Mouse (Mus musculus) gastrocnemius, adult 2 months (tissue): Measurements from ENCODE around the gene Usp21. TPM values are rescaled to one million over a fixed set of nuclear protein-coding genes. Genes with fewer than 3 reads are reported as not detected.

Experiments
- DNase-seq: peaks from one replicate; pipeline ENCODE4 v3.0.0; 2022
- H3K27ac ChIP-seq: fragments of 200-600 bp; 2 replicates; pipeline ENCODE4 v1.8.1; 2022; ENCODE audit warnings: mild to moderate bottlenecking
- H3K4me3 ChIP-seq: fragments of 200-600 bp; 2 replicates; pipeline ENCODE4 v1.8.1; 2022; ENCODE audit warnings: mild to moderate bottlenecking, moderate library complexity
- CTCF ChIP-seq: fragments of 200-600 bp; IDR thresholded peaks from 2 replicates; pipeline ENCODE4 v1.8.1; 2022; ENCODE audit warnings: antibody characterized with exemption, mild to moderate bottlenecking, moderate library complexity
- intact Hi-C: fragments of 180-260 bp; cut with DNase I; formaldehyde crosslinking; loops from one replicate; pipeline ENCODE4 v1.15.1; 2025
- total RNA-seq, 2 experiments: library from RNA; stranded (reverse); gene quantifications; 2 replicates each; pipeline ENCODE4 v1.2.3; 2021

Usp21 gene
- total RNA-seq, 2 experiments from 2014 or later = 15.8 to 18.7 TPM

DNA sequence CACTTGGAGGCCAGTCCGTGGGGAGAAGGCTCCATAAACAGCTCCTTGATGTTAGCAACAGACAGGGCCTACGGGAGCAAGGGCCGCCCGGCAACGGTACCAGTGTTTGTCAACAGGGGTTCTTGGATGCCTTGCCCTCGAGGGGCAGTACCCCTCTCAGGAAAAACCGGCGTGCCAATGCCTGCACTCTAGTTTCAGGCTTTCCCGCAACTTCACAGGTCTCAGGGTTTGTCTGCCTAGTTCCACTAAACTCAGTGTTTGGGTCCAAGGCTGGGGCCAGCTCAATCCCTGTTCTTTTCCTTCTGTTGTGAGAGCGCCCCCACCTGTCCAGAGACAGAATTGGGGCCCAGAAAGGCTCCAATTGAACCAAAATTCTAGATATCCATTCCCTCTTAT, 6.3 kb downstream of the Usp21 start:
- peak overlapping the region; percentile 73 for H3K4me3 ChIP-seq
- intact Hi-C loops = loop anchor here (10.0 kb wide), 1 partner anchor 167 kb away; the partner anchor contains the start of gene Cfap126
- TF ChIP-seq CTCF = peak; percentile 91

DNA sequence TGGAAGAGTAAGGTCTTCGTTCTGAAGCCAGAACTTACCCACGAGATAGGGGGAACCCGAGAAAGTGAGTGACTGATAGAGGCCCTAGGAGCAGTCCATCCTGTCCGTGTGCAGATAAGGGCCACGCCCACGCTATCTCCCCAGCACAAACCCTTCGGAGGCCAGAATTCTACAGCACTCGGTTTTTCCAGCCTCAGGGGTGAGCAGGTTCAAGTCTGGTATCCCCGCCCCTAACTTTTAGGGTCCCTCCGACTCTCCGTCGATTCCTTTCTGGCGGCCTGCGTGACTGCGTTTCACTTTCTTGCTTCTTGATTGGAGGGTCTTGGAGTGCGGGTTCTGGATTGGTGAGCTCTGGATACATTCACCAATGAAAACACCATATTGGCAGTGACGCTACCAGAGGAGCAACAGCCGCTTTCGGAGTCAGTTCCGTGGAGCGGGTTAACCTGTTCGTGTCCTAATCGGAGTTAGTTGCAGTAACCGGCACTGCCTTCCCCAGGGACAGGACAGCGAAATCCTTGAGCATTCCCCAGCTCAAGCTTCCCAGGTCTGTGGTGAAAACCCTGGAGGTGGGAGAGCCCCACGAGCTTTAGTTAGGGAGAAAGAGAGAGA, 6.8 kb downstream of the Usp21 start, which contains the start of gene Ppox:
Gene Ppox, minus strand, starts transcription at position 271 of the 612 bp plus-strand sequence.
- intact Hi-C loops = loop anchor here (10.0 kb wide), 1 partner anchor 166 kb away; the partner anchor contains the start of gene Cfap126
- Histone ChIP-seq H3K27ac (peak within 1 kb of the TSS; percentile 96), H3K4me3 (peak within 1 kb of the TSS; percentile 73)
- DNase-seq = peak; percentile 91
- TF ChIP-seq CTCF = no peak

More for the DNA sequence above, 6.3 kb downstream of the Usp21 start:
- H3K27ac ChIP-seq = peak overlapping the region; percentile 96
- DNase-seq = peak; percentile 88

- Histone ChIP-seq H3K27ac (peak overlapping the region; percentile 96), H3K4me3 (peak overlapping the region; percentile 73)
- intact Hi-C loops = loop anchor here (10.0 kb wide), 1 partner anchor 166 kb away; the partner anchor contains the start of gene Cfap126
- TF ChIP-seq CTCF = no peak
- DNase-seq = peak; percentile 31
Measured at GRCm38 (mm10) chr1:171280250-171280915, 7.4 kb downstream of the Usp21 start.

- no peak for DNase-seq
- Histone ChIP-seq H3K27ac (no peak overlapping the region; the same call in 1 of the 2 replicates), H3K4me3 (peak overlapping the region; percentile 73)
- no peak for TF ChIP-seq CTCF
- intact Hi-C loops = loop anchor here (10.0 kb wide), 1 partner anchor 165 kb away; the partner anchor contains the start of gene Cfap126
Measured at GRCm38 (mm10) chr1:171279721-171280120, 8.1 kb downstream of the Usp21 start.

DNA sequence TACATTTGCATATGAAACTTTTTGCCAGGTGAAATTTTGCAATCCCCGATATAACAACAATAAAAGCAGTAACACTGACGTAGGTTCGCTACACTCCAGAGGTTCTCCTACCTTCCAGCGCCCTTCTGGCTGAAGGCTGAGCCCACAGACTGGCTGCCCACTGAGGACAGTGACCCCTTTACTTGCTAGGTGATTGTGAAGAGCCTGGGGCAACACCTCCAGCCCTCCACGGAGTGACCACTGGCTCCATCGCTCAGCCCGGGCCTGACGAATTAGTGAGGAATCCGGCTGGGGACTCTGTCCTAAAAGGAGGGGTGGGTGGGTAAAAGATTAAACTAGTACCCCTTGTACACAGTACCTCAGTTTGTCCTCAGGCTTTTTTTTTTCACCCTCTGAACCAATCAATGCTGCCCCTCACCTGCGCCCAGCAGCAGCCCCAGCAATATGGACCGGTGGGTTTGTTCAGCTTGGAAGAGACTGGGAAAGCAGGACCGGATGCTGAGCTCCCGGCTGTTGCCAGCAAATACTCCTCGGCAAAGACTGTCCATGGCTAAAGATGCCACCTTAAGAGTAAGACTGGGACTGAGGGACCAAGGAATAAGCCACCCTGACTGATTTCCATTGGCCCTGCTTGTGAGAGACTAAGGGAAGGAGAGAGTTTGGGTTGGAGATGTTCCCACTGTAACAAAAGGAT, 8.6 kb downstream of the Usp21 start:
- DNase-seq = no peak
- no peak overlapping the region for H3K4me3 ChIP-seq

GRCm38 (mm10) chr1:171278436-171278835, 9.4 kb downstream of the Usp21 start:
- intact Hi-C loops = no loop called here
- H3K27ac ChIP-seq = no peak overlapping the region
- H3K4me3 ChIP-seq = no peak overlapping the region
- DNase-seq = no peak
- TF ChIP-seq CTCF = no peak

More for the DNA sequence above, 8.6 kb downstream of the Usp21 start:
- no peak for TF ChIP-seq CTCF
- no peak overlapping the region for H3K27ac ChIP-seq
- intact Hi-C loops = no loop called here

DNA sequence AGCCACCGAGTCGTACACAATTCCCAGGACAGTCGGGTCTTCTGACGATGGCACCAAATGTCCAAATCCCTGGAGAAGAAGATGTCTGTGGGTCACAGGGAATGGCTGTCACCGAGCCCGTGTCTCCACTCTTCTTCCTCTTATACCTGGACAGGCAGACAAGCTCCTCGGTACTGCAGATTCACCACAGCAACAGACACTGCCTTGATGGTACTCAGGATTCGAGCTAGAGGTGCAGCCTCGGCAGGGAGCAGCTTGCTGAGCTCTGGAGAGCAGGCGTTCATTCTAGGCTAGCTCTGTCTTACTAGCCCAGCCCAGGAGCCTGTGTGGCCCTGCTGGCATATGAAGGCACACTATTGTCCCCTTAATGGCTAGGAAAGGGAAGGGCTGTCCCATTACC, 10.1 kb downstream of the Usp21 start:
- Histone ChIP-seq H3K27ac (no peak overlapping the region), H3K4me3 (no peak overlapping the region)
- no peak for TF ChIP-seq CTCF
- DNase-seq = no peak
- intact Hi-C loops = no loop called here

GRCm38 (mm10) chr1:171276110-171276748, 11.6 kb downstream of the Usp21 start:
- Histone ChIP-seq H3K4me3 (no peak overlapping the region), H3K27ac (no peak overlapping the region)
- intact Hi-C loops = no loop called here
- TF ChIP-seq CTCF = no peak
- no peak for DNase-seq

DNA sequence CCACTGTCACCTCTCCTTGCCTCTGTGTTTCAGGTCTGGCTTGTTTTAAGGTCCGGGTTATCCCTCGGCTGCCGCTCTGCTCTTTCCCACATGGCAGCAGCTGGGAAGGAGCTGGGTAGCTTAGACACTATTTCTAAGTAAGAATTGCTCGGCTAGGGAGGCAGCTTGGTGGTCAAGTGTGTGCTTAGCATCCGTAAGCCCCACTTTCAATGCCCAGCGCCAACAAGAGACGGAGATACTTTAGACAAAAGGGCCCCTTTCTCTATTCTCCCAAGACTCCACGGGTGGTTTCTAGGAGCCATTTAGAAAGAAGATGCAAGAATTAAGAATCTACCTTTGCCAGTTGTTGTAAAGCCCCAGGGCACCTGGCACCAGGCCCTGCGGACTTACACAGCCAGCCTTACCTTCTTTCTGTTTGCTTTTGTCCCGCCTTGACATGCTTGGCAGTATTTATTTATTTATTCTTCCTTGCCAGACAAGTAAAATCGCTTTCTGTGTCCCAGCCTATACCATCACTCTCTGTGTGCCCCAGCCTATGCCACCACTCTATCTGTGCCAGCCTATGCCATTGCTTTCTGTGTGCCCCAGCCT, 12.6 kb downstream of the Usp21 start:
- no peak for TF ChIP-seq CTCF
- Histone ChIP-seq H3K4me3 (no peak overlapping the region), H3K27ac (no peak overlapping the region)
- intact Hi-C loops = no loop called here
- DNase-seq = no peak

DNA sequence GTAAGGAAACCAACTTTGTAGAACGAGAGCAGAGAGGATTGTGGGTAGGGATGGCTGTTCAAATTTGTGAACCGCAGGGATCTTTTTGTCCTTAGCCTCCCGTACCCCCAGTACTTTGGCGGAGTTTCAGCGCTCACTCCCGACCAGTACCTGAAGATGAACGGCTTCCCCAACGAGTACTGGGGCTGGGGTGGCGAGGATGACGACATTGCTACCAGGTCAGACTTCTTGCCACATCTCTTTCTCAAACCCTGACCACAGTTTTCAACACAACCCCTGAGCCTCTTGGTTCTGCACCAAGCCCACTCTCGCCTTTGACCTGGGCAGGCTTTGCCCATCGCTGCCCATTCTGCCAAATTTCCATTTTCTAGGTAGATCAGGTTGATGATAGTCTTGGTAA, 13.6 kb downstream of the Usp21 start:
- TF ChIP-seq CTCF = no peak
- intact Hi-C loops = no loop called here
- H3K27ac ChIP-seq = no peak overlapping the region
- no peak for DNase-seq
- no peak overlapping the region for H3K4me3 ChIP-seq

DNA sequence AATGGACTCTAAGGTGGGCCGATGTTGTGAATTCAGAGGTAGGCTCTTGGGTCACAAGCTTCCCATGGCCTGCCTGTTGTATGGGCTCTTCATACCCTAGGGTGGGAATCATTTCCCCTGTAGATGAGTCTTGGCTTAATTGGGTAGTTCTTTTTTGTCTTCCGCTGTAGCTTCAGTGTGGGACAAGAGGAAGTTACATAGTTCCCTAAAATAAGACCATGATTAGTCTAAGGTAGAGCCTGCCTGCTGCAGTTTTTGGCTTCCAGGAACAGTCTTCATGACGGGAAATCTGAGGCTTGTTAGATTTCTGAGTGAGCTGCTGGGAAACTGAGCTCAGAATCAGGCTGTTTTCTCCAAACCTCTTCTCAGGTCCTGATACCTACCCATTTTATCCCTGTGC, 15.7 kb downstream of the Usp21 start:
- DNase-seq = no peak
- Histone ChIP-seq H3K4me3 (peak overlapping the region; percentile 17; the same call in 1 of the 2 replicates), H3K27ac (peak overlapping the region; percentile 31; the same call in 1 of the 2 replicates)
- TF ChIP-seq CTCF = no peak
- intact Hi-C loops = no loop called here

DNA sequence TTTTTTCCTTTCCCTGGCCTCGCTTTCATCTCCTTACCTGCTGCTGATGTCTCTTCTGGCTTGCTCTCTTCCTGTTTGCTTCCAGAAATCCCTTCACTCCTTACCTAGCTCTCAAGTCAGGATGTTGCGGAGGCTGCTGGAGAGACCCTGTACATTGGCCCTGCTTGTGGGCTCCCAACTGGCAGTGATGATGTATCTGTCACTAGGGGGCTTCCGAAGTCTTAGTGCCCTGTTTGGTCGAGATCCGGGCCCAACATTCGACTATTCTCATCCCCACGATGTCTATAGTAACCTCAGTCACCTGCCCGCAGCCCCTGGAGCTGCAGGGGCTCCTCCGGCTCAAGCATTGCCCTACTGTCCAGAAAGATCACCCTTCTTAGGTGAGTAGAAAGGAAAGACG, 16.2 kb downstream of the Usp21 start:
- TF ChIP-seq CTCF = no peak
- intact Hi-C loops = loop anchor here (2.0 kb wide), 1 partner anchor 15 kb away; the partner anchor contains the start of gene Usp21
- peak overlapping the region; percentile 31; the same call in 1 of the 2 replicates for H3K27ac ChIP-seq
- H3K4me3 ChIP-seq = peak overlapping the region; percentile 17; the same call in 1 of the 2 replicates
- DNase-seq = no peak
